Comparison of ENCODE assay signal across 12 mouse cellular contexts in the genomic region with DNA sequence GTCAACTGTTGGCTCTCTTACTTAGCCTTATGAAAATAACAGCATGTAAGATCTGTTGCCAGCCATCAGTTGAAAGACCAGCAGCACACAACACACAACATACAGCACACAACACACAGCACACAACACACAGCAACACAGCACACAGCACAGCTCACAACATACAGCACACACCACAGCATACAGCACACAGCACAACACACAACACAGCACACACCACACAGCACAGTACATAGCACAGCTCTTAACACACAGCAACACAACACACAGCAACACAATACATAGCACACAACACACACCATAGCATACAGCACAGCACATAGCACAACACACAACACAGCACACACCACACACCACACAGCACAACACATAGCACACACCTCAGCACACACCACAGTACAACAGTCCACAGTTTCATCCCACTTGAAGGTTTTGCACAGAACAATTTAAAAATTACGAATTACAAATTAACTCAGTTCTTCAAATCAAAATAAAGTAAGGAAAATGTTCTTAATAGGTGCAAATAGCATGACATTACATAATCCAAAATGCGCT.
DNase-seq lines count a peak whose midpoint lies in the region; ATAC-seq lines count a peak whose summit lies in the region.
"Had no signal": no experiment of that assay in that cellular context is flagged by ENCODE, and none has a peak within 500 bp of the region (broad histone marks: within the 10 kb centered on the region; RNA-seq: fewer than 3 reads in every experiment).

No protein-coding gene starts in this region.

- ATAC-seq in hindbrain, embryonic 16.5 days = 0 out of 2 replicates have a peak, but pooled peaks have one; percentile 34
- no peak for ATAC-seq in hindbrain, embryonic 12.5 days (ENCODE audit: low FRiP score)
- peak; percentile 48; the same call in 1 of the 2 replicates for ATAC-seq in midbrain, embryonic 15.5 days (replicated peaks)
- no peak for ATAC-seq in heart, embryonic 16.5 days (replicated peaks; ENCODE audit: extremely low read depth, insufficient read depth, low FRiP score)
- ATAC-seq in stomach, embryonic 16.5 days (ENCODE audit: insufficient read depth, low FRiP score) = no peak
- no peak for ATAC-seq in inflammation-experienced regulatory T-cells, adult 6 months

- no peak overlapping the region for H3K9ac ChIP-seq in hindbrain, embryonic 16.5 days (ENCODE audit: low read depth, low read length)
- H3K9ac ChIP-seq in hindbrain, embryonic 12.5 days = no peak overlapping the region
- H3K9ac ChIP-seq in midbrain, embryonic 15.5 days = no peak overlapping the region
- H3K9ac ChIP-seq in heart, embryonic 16.5 days (ENCODE audit: low read length) = peak overlapping the region; percentile 62
- peak overlapping the region; percentile 57 for H3K9ac ChIP-seq in stomach, embryonic 16.5 days (ENCODE audit: low read length)

- H3K4me3 ChIP-seq in hindbrain, embryonic 16.5 days (ENCODE audit: low read length) = no peak overlapping the region
- H3K4me3 ChIP-seq in hindbrain, embryonic 12.5 days = no peak overlapping the region
- no peak overlapping the region for H3K4me3 ChIP-seq in midbrain, embryonic 15.5 days
- H3K4me3 ChIP-seq in midbrain, embryonic 10.5 days = no peak overlapping the region
- peak overlapping the region; percentile 51 for H3K4me3 ChIP-seq in heart, embryonic 16.5 days (ENCODE audit: low read length)
- 0 out of 2 replicates have a peak overlapping the region, but pooled peaks have one; percentile 9 for H3K4me3 ChIP-seq in stomach, embryonic 16.5 days (replicated peaks; ENCODE audit: low read length)

- no peaks in the 10 kb centered on the region for H3K9me3 ChIP-seq in hindbrain, embryonic 16.5 days (ENCODE audit: control insufficient read depth, low read length)
- H3K9me3 ChIP-seq in hindbrain, embryonic 12.5 days (replicated peaks) = no peaks in the 10 kb centered on the region
- H3K9me3 ChIP-seq in midbrain, embryonic 15.5 days = no peaks in the 10 kb centered on the region
- no peaks in the 10 kb centered on the region for H3K9me3 ChIP-seq in midbrain, embryonic 10.5 days (replicated peaks)
- no peaks in the 10 kb centered on the region for H3K9me3 ChIP-seq in heart, embryonic 16.5 days (replicated peaks; ENCODE audit: control insufficient read depth, low read length)
- H3K9me3 ChIP-seq in stomach, embryonic 16.5 days (replicated peaks; ENCODE audit: control insufficient read depth, low read length) = no peaks in the 10 kb centered on the region

- peaks cover 17% of the 10 kb centered on the region for H3K4me1 ChIP-seq in hindbrain, embryonic 16.5 days (ENCODE audit: control insufficient read depth, insufficient read depth, low read depth, low read length)
- H3K4me1 ChIP-seq in hindbrain, embryonic 12.5 days = peaks cover 32% of the 10 kb centered on the region
- peaks cover 28% of the 10 kb centered on the region for H3K4me1 ChIP-seq in midbrain, embryonic 15.5 days
- H3K4me1 ChIP-seq in midbrain, embryonic 10.5 days = peaks cover 41% of the 10 kb centered on the region
- peaks cover 52% of the 10 kb centered on the region for H3K4me1 ChIP-seq in heart, embryonic 16.5 days (ENCODE audit: control insufficient read depth, insufficient read depth, low read length)
- peaks cover 46% of the 10 kb centered on the region for H3K4me1 ChIP-seq in stomach, embryonic 16.5 days (ENCODE audit: control insufficient read depth, insufficient read depth, low read length)

- no peak overlapping the region for H3K4me2 ChIP-seq in hindbrain, embryonic 16.5 days (ENCODE audit: low read length)
- no peak overlapping the region for H3K4me2 ChIP-seq in hindbrain, embryonic 12.5 days (replicated peaks)
- no peak overlapping the region for H3K4me2 ChIP-seq in midbrain, embryonic 15.5 days
- H3K4me2 ChIP-seq in heart, embryonic 16.5 days (ENCODE audit: low read depth, low read length) = peak overlapping the region; percentile 64
- H3K4me2 ChIP-seq in stomach, embryonic 16.5 days (ENCODE audit: low read depth, low read length) = peak overlapping the region; percentile 57

- no peaks in the 10 kb centered on the region for H3K27me3 ChIP-seq in hindbrain, embryonic 16.5 days (replicated peaks; ENCODE audit: control insufficient read depth, insufficient read depth, low read length)
- H3K27me3 ChIP-seq in hindbrain, embryonic 12.5 days = no peaks in the 10 kb centered on the region
- no peaks in the 10 kb centered on the region for H3K27me3 ChIP-seq in midbrain, embryonic 15.5 days (replicated peaks)
- H3K27me3 ChIP-seq in midbrain, embryonic 10.5 days (ENCODE audit: low read depth, poor library complexity, severe bottlenecking) = no peaks in the 10 kb centered on the region
- H3K27me3 ChIP-seq in heart, embryonic 16.5 days (ENCODE audit: control insufficient read depth, insufficient read depth, low read length) = no peaks in the 10 kb centered on the region
- H3K27me3 ChIP-seq in stomach, embryonic 16.5 days (ENCODE audit: control insufficient read depth, insufficient read depth, low read length) = no peaks in the 10 kb centered on the region

- H3K36me3 ChIP-seq in hindbrain, embryonic 16.5 days (ENCODE audit: control insufficient read depth, insufficient read depth, low read length) = no peaks in the 10 kb centered on the region
- H3K36me3 ChIP-seq in hindbrain, embryonic 12.5 days = no peaks in the 10 kb centered on the region
- no peaks in the 10 kb centered on the region for H3K36me3 ChIP-seq in midbrain, embryonic 15.5 days (replicated peaks)
- H3K36me3 ChIP-seq in midbrain, embryonic 10.5 days = no peaks in the 10 kb centered on the region
- no peaks in the 10 kb centered on the region for H3K36me3 ChIP-seq in heart, embryonic 16.5 days (ENCODE audit: control insufficient read depth, insufficient read depth)
- H3K36me3 ChIP-seq in stomach, embryonic 16.5 days (ENCODE audit: control insufficient read depth, insufficient read depth, low read length) = no peaks in the 10 kb centered on the region

- H3K27ac ChIP-seq in hindbrain, embryonic 16.5 days (ENCODE audit: low read depth, low read length) = no peak overlapping the region
- no peak overlapping the region for H3K27ac ChIP-seq in hindbrain, embryonic 12.5 days
- H3K27ac ChIP-seq in midbrain, embryonic 15.5 days = no peak overlapping the region
- H3K27ac ChIP-seq in midbrain, embryonic 10.5 days (replicated peaks) = no peak overlapping the region
- peak overlapping the region; percentile 96 for H3K27ac ChIP-seq in heart, embryonic 16.5 days (ENCODE audit: low read length)
- H3K27ac ChIP-seq in stomach, embryonic 16.5 days (ENCODE audit: low read length) = peak overlapping the region; percentile 53

- no peak for DNase-seq in midbrain, embryonic 10.5 days (ENCODE audit: low spot score)
- DNase-seq: adrenal gland, postnatal 14 days; cerebellum, adult 9-10 months; kidney, adult 18-20 months; midbrain, embryonic 14.5 days; right cerebral cortex, adult 18-20 months had no signal

- WGBS in hindbrain, embryonic 16.5 days = 89% methylated on average over 2 of the region's 2 CpGs
- 93% methylated on average over 2 of the region's 2 CpGs for WGBS in hindbrain, embryonic 12.5 days
- 96% methylated on average over 2 of the region's 2 CpGs for WGBS in midbrain, embryonic 15.5 days
- 94% methylated on average over 2 of the region's 2 CpGs for WGBS in midbrain, embryonic 10.5 days
- 74% methylated on average over 2 of the region's 2 CpGs for WGBS in heart, embryonic 16.5 days
- WGBS in stomach, embryonic 16.5 days = 80% methylated on average over 2 of the region's 2 CpGs

Comparison
In these comparisons a context has a peak if more than half of its experiments do, and no peak if none do; other contexts are left out.
1. ATAC-seq: peak in hindbrain, embryonic 16.5 days (single experiment) and midbrain, embryonic 15.5 days (single experiment); none in hindbrain, embryonic 12.5 days (single experiment), heart, embryonic 16.5 days (single experiment), stomach, embryonic 16.5 days (single experiment) and inflammation-experienced regulatory T-cells, adult 6 months (single experiment).
2. H3K27ac ChIP-seq: peak in heart, embryonic 16.5 days (single experiment) and stomach, embryonic 16.5 days (single experiment); none in hindbrain, embryonic 16.5 days (single experiment), hindbrain, embryonic 12.5 days (single experiment), midbrain, embryonic 15.5 days (single experiment) and midbrain, embryonic 10.5 days (single experiment).
3. H3K4me2 ChIP-seq: peak in heart, embryonic 16.5 days (single experiment) and stomach, embryonic 16.5 days (single experiment); none in hindbrain, embryonic 16.5 days (single experiment), hindbrain, embryonic 12.5 days (single experiment) and midbrain, embryonic 15.5 days (single experiment).
4. H3K4me3 ChIP-seq: peak in heart, embryonic 16.5 days (single experiment) and stomach, embryonic 16.5 days (single experiment); none in hindbrain, embryonic 16.5 days (single experiment), hindbrain, embryonic 12.5 days (single experiment), midbrain, embryonic 15.5 days (single experiment) and midbrain, embryonic 10.5 days (single experiment).
5. H3K9ac ChIP-seq: peak in heart, embryonic 16.5 days (single experiment) and stomach, embryonic 16.5 days (single experiment); none in hindbrain, embryonic 16.5 days (single experiment), hindbrain, embryonic 12.5 days (single experiment) and midbrain, embryonic 15.5 days (single experiment).